Mouse (Mus musculus) Patski (cell line): Measurements from ENCODE around the gene Gm20916. TPM values are rescaled to one million over a fixed set of nuclear protein-coding genes. Genes with fewer than 3 reads are reported as not detected.
"Not testable (repeated sequence)": the region's sequence is repeated elsewhere in the genome, so short reads cannot be mapped to it uniquely, and the experiment has no call there.

Experiments
- ATAC-seq: fragments of 100-300 bp; one replicate; pipeline ENCODE4 v1.8.0; 2021
- CTCF ChIA-PET: fragments of 350-600 bp; sonication (Branson Sonifier 250); formaldehyde crosslinking; loops from one replicate; lab custom pipeline; 2022; ENCODE audit warnings: inconsistent platforms; lab: Charles Lee
- POLR2A ChIA-PET: fragments of 350-600 bp; sonication (Branson Sonifier 250); formaldehyde crosslinking; loops from one replicate; lab custom pipeline; 2022; ENCODE audit warnings: antibody characterized with exemption, inconsistent platforms; lab: Charles Lee
- DNase-seq: peaks from one replicate; pipeline ENCODE4 v3.0.0-alpha.2; 2011; ENCODE audit warnings: low read depth, low spot score
- H3K27me3 ChIP-seq: fragments of 371-371 bp; one replicate; pipeline ENCODE4 v1.5.1; 2021
- in situ Hi-C: fragments of 300-500 bp; cut with MboI; formaldehyde crosslinking; loops from 3 replicates; pipeline ENCODE4 v1.11.1; 2018; ENCODE audit warnings: low pct_unique_long_range_greater_than_20kb, mixed read lengths
- polyA plus RNA-seq: library from polyadenylated mRNA; unstranded; gene quantifications from one replicate; pipeline ENCODE4 v1.2.3, GENCODE M21; 2021

The Gm20916 gene
- not detected for polyA plus RNA-seq

GRCm38 (mm10) chrY:79319265-79319664, at the start of gene Gm20916:
Gene Gm20916, plus strand, starts transcription at chrY:79319565.
- CTCF ChIA-PET, DNase-seq, in situ Hi-C loops: not testable (repeated sequence)

More at GRCm38 (mm10) chrY:79319265-79319664, at the start of gene Gm20916:
- H3K27me3 ChIP-seq, POLR2A ChIA-PET, ATAC-seq: not testable (repeated sequence)

Other genes with a start within 250 kb of the Gm20916 start
- gene Gm20917, start 168.4 kb upstream of the Gm20916 start, polyA plus RNA-seq: not detected